Mouse (Mus musculus) retina, postnatal 7 days (tissue): ENCODE measurements around the gene Zfp526.
A peak's percentile ranks its signal among the peaks of the same experiment; 100 is the strongest.

Source experiments
- DNase-seq: peaks from one replicate; pipeline ENCODE4 v3.0.0-alpha.2; 2012; ENCODE audit warnings: low read depth, low spot score

Gene Zfp526

GRCm38 (mm10) chr7:25209161-25209622, 12.0 kb upstream of the Zfp526 start:
- DNase-seq, result no peak

GRCm38 (mm10) chr7:25210482-25210881, 10.7 kb upstream of the Zfp526 start:
- DNase-seq, result peak; percentile 23

DNA sequence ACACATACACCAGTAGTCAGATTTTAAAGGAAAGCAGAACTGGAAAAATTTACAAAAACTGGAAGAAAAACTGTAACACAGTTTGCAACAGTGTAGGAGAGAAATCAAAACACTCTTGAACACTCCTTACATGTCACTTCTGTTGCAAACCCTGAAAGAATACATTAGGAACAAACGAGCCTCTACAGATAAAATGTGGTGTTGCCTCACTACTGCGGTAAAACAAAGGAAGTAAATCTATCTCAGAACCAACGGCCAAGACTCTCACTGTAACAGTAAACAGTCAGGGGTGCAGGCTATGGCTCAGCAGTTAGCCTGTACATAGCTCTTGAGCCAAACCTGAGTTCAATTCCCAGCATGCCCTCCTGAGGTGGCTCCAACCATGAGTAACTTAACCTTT, 8.1 kb upstream of the Zfp526 start:
- DNase-seq, result no peak

DNA sequence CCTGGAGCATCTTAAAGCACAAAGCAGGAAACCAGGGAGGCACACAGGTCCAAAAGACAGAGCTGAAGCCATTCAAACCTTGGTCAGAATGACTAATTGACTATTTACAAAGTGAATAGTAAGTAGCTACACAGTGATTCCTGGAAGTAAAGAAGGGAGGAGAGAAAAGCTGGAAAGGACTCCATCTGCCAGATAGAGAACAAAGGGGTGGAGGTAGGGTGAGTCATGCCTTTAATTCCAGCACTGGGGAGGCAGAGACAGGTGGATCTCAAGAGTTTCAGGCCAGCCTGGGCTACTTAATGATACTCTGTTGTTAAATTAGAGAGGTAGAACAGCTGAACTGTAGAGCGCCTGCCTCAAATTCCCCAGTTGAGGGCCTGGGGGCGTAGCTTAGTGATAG, 7.1 kb upstream of the Zfp526 start:
- no peak for DNase-seq

DNA sequence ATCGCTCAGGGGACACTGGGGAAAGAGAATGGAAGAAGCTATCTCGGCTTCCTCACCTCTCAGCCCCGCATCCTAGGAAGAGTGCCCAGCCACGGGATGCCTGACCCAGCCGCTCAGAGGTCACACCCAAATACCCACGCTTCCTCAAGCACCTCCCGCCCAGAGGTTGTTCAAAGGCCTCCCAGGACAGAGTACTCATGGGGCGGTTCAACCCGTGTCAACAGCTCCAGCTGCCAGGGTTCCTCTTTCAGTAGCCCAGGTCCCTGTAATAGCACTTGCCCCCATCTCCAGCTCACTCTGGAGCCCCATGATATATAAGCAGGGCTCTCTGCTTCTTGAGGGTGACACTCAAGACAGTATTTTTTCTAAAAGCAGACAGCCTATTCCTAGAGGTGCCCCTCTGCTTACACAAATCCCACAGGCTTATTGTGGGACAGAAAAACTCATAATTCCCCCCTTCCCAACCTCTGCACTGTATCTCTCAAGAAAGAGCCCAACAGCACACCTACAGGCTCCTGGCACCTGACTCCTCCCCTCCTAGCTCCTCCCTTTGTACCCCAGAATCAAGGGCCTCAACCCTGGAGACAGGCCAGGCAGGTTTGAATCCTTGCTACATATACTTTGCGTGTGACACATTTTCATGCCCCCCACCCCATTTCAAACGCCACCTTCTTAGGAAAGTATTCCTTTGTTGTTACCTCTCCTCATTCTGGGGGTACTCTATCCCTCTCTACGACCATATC, 3.4 kb upstream of the Zfp526 start:
- DNase-seq, result no peak

DNA sequence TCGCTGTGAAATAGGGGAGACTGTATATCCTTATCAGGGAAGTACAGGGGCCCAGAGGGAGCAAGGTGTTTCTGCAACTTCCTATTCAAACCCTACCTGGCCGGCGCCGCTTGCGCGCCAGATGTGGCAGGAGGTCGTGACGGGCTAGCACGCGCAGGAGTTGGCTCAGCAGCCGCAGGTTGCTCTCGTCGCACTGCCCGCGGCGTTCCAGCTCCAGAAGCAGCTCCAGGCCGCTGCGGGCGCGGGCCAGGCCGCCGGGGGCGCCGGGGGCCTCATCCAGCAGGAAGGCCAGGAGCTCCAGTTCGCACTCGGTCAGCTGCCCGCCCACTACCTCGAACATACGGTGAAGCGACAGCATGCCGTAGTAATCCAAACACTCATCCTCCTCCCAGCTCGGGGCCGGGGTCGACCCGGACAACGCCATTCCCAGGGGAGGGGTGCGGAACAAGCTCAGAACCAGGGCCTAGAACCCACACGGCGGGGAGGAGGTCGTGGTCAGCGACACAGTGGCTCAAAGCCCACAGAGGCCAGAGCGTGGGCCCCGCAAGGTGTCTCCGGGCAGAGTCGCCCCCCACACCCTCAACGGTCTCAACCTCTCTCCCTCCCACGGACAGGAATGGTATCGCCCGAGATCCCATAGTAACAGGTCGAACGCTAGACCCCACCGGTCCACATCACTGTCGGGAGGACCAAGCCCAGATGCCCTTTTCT, 2.4 kb upstream of the Zfp526 start:
- DNase-seq, result peak; percentile 60

DNA sequence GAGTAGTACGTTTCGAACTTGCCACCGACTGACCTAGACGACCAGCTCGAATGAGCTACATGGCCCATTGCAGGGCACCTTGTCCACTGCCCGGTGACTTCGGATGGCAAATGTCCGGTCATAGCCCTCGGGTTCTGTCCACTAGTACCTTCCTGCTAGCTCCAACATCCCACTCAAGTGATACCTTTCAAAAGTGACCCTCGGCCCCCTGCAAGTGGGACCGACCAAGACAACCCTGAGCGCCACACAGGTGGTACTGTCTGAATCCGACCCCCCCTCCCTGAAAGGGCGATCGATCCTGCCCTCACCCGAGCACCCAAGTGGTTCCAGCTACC, 1.8 kb upstream of the Zfp526 start:
- no peak for DNase-seq

GRCm38 (mm10) chr7:25219756-25220456, 1.3 kb upstream of the Zfp526 start:
- peak; percentile 94 for DNase-seq

GRCm38 (mm10) chr7:25220457-25221101, 646 bp upstream of the Zfp526 start, which contains the start of gene Dedd2:
Gene Dedd2 (minus strand): TSS chr7:25220615.
- no peak for DNase-seq

DNA sequence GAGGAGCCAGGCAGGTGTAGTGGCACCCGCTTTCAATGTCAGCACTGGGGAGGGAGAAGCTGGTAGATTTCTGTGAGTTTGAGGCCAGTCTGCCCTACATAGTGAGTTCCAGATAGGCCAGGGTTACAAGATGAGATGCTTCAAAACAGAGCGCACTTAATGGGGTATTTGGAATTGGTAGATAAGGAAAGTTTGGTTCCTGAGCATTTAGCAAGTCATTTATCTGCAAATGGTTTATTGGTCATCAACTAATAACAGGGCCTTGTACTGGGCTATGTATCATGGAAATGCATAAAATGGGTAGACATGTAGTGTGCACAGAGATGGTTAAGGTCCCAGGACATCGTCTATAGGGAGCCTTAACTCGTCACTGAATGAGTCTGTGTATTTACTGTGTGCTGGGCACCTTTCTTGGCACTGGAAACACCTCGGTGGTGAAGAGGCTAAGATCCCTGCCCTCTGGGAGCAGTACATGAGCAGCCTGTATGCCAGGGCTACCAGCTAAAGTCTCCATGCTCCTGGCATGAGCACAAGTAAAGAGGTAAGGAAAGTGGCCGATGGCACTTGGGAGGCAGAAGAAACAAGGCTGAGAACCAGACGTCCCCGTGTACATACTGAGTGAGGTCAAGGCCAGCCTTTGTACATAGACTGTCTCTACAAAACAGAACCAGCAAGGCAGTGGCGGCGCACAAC, 1.2 kb downstream of the Zfp526 start:
- DNase-seq, result no peak

DNA sequence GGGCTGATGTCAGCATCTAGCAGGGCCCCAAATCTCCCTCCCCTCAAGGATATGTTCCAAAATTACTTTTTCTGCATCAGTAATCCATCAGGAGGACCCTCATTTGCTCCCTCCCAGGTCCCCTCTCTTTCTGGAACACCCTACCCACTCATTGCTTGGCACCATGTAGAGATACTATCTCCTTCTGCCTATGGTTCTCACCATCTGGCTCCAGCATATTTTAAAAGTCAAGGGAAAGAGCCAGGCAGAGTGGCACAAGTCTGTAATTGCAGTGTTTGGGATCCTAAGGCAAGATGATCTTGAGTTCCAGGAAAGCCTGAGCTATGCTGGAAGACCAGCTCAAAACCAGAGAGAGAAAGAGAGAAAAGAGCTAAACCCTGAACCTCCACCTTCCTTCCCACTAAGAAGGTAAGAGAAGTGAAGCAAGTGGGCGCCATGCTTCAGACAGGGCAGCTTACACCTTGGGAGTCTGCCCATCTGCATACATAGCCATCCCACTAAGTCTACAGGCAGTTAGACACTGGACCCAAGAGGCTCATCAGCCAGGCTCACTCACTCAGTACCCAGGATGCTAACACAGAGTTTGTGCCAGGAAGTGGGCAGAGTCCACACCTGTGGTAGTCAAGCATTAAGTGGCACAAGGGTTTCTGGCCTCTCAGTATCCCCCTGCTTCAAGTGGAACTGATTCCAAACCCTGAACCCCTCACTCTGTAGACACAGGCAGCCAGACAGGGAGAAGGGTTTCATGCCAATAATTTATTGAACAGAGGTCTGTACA, 6.5 kb downstream of the Zfp526 start:
- DNase-seq, result no peak

GRCm38 (mm10) chr7:25230690-25231285, 9.6 kb downstream of the Zfp526 start:
- no peak for DNase-seq

DNA sequence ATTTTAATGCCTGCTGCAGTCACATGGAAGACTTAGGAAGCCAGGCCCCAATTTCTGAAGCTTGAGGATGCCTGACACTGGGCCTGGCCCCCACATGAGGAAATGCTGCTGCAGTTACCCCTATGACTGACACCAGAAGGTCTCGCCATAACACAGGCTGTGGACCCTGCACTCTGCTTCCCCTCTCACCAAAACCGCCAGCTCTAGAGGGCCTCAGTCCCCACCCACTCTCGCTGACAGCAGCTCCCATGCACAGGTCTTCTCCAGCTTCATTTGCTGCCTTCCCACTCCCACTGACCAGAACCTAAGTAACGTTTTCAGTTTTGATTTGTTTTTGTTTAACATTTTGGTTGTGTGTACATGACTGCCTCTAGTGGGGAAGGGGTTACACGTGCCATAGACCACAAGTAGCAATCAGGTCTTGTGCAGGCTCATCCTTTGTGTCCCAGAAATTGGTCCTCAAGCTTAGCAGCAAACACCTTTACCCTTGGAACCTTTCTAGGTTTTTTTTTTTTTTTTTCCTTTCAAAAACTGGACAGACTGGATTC, 10.9 kb downstream of the Zfp526 start:
- no peak for DNase-seq

GRCm38 (mm10) chr7:25233061-25233460, 11.8 kb downstream of the Zfp526 start:
- DNase-seq, result no peak

GRCm38 (mm10) chr7:25235526-25235925, 14.3 kb downstream of the Zfp526 start:
- DNase-seq, result no peak

DNA sequence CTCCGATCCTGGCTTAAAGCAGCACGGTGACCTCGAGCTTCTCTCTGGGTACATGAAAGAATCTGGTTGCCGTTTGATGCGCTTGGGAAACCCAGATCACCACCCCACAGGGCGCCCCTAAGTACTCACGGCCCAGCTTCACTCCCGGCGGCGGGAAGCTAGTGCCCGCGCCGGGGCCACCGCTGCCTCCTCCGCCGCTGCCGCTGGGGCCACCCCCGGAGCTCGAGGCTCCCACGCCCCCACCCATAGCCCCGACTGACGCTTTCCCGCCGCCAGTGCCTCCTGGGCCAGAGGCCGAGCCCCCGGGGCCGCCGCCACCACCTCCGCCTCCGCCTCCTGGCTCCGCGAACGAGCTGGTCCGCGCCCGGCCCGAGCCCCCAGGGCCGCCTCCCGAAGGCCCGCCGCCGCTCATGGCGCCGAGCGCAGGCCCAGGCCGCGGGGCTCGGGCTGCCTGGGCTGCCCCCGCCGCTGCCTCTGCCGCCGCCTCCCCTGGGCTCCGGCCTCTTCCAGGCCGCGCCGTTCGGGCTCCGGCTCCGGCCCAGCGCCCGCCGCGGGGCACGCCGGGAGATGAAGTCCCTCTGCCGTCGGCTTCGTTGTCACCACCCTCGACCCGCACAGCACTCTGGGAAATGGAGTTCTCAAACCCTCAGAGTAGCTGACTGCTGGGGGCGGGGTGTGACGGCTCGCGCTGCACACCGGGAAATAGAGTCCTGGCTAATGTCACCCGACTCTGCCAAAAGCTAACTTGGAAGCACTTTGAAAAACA, 16.2 kb downstream of the Zfp526 start, which contains the start of gene Gsk3a:
Gene Gsk3a, minus strand, starts transcription at position 603 of the 766 bp plus-strand sequence.
- DNase-seq, result peak; percentile 98

GRCm38 (mm10) chr7:25238015-25238706, 16.9 kb downstream of the Zfp526 start:
- DNase-seq, result peak; percentile 92

GRCm38 (mm10) chr7:25238829-25239623, 17.8 kb downstream of the Zfp526 start:
- DNase-seq, result peak; percentile 79
